In the genomic region with DNA sequence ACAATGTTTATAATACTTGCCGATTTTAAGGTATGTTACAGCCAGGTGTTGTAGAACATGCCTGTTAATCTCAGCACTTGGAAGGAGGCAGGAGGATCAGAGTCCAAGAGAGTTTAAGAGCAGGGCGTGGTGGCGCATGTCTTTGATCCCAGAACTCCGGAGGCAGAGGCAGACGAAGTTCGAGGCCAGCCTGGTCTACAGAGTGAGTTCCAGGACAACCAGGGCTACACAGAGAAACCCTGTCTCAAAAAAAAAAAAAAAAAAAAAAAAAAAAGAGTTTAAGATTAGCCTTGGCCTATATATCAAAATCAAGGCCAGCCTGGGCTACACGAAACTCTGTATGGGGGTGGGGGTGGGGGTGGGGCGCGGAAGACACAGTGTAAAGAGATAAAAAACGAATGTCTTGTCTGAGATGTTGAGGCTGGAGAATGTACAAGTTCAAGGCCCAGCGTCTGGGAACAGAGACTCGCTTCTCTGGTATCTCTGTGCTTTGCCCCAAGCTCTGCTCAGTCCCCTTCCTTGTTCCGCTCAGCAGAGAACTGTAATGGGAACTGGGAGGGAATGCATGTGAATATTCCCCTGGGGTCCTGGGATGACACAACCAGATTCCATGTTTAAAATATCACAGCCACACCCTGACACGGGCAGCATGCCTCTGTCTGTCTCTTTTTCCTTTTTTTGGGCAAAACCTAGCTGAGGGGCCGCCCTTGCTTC, we compare ENCODE assay signal across 12 mouse cellular contexts. TPM values are rescaled to one million over a fixed set of nuclear protein-coding genes. Genes with fewer than 3 reads are reported as not detected.
DNase-seq lines count a peak whose midpoint lies in the region; ATAC-seq lines count a peak whose summit lies in the region.
"Had no signal": no experiment of that assay in that cellular context is flagged by ENCODE, and none has a peak within 500 bp of the region (broad histone marks: within the 10 kb centered on the region; RNA-seq: fewer than 3 reads in every experiment).

No protein-coding gene starts in this region.

- DNase-seq in kidney, postnatal 4 days = no peak
- peak; percentile 81 for DNase-seq in MN1 (ENCODE audit: low spot score)
- peak; percentile 21 for DNase-seq in hindbrain, embryonic 11.5 days (ENCODE audit: low spot score)
- DNase-seq in right cerebral cortex, postnatal 14 days = no peak
- DNase-seq in adrenal gland, postnatal 36 days = no peak

- H3K9me3 ChIP-seq in kidney, embryonic 14.5 days (ENCODE audit: control insufficient read depth, low read length) = no peaks in the 10 kb centered on the region
- no peaks in the 10 kb centered on the region for H3K9me3 ChIP-seq in hindbrain, embryonic 11.5 days (ENCODE audit: control insufficient read depth, low read length)
- H3K9me3 ChIP-seq in midbrain, embryonic 12.5 days = no peaks in the 10 kb centered on the region

- no peak overlapping the region for H3K27ac ChIP-seq in kidney, embryonic 14.5 days (ENCODE audit: low read depth, low read length)
- no peak overlapping the region for H3K27ac ChIP-seq in hindbrain, embryonic 11.5 days (ENCODE audit: low read depth, low read length)
- H3K27ac ChIP-seq in midbrain, embryonic 12.5 days (replicated peaks) = 0 out of 2 replicates have a peak overlapping the region, but pooled peaks have one; percentile 10

- no peak overlapping the region for H3K4me3 ChIP-seq in kidney, embryonic 14.5 days (ENCODE audit: low read length)
- H3K4me3 ChIP-seq in hindbrain, embryonic 11.5 days (ENCODE audit: low read depth, low read length) = no peak overlapping the region
- no peak overlapping the region for H3K4me3 ChIP-seq in midbrain, embryonic 12.5 days

- peak overlapping the region; percentile 19; the same call in 1 of the 2 replicates for H3K4me2 ChIP-seq in kidney, embryonic 14.5 days (replicated peaks; ENCODE audit: low read depth, low read length)
- H3K4me2 ChIP-seq in hindbrain, embryonic 11.5 days (replicated peaks; ENCODE audit: low read depth, low read length) = no peak overlapping the region
- no peak overlapping the region for H3K4me2 ChIP-seq in midbrain, embryonic 12.5 days (replicated peaks)

- H3K27me3 ChIP-seq in kidney, embryonic 14.5 days (ENCODE audit: control insufficient read depth, insufficient read depth, low read length) = no peaks in the 10 kb centered on the region
- no peaks in the 10 kb centered on the region for H3K27me3 ChIP-seq in hindbrain, embryonic 11.5 days (ENCODE audit: control insufficient read depth, insufficient read depth, low read length)
- H3K27me3 ChIP-seq in midbrain, embryonic 12.5 days = no peaks in the 10 kb centered on the region

- no peak for ATAC-seq in kidney, embryonic 14.5 days (ENCODE audit: low FRiP score, low TSS enrichment)
- ATAC-seq in hindbrain, embryonic 11.5 days (ENCODE audit: low FRiP score) = no peak
- no peak for ATAC-seq in midbrain, embryonic 12.5 days (ENCODE audit: low FRiP score, low read depth)
- ATAC-seq in granulocyte monocyte progenitor cell, adult 5-6 weeks (replicated peaks; ENCODE audit: poor library complexity, severe bottlenecking) = no peak

- H3K9ac ChIP-seq in kidney, embryonic 14.5 days (ENCODE audit: low read depth, low read length) = no peak overlapping the region
- no peak overlapping the region for H3K9ac ChIP-seq in hindbrain, embryonic 11.5 days (ENCODE audit: low read depth, low read length)
- no peak overlapping the region for H3K9ac ChIP-seq in midbrain, embryonic 12.5 days (replicated peaks)

- H3K4me1 ChIP-seq in kidney, embryonic 14.5 days (ENCODE audit: control insufficient read depth, insufficient read depth, low read length) = peaks cover 14% of the 10 kb centered on the region
- peaks cover 6% of the 10 kb centered on the region; the same call in 1 of the 2 replicates for H3K4me1 ChIP-seq in hindbrain, embryonic 11.5 days (replicated peaks; ENCODE audit: control insufficient read depth, insufficient read depth, low read length)
- H3K4me1 ChIP-seq in midbrain, embryonic 12.5 days = peaks cover 19% of the 10 kb centered on the region

- H3K36me3 ChIP-seq in kidney, embryonic 14.5 days (ENCODE audit: control insufficient read depth, insufficient read depth, low read length) = no peaks in the 10 kb centered on the region
- H3K36me3 ChIP-seq in hindbrain, embryonic 11.5 days (ENCODE audit: control insufficient read depth, insufficient read depth, low read length) = no peaks in the 10 kb centered on the region
- no peaks in the 10 kb centered on the region for H3K36me3 ChIP-seq in midbrain, embryonic 12.5 days

- WGBS in kidney, embryonic 14.5 days = 55% methylated on average over 15 of the region's 15 CpGs
- 63% methylated on average over 15 of the region's 15 CpGs for WGBS in hindbrain, embryonic 11.5 days
- WGBS in midbrain, embryonic 12.5 days = 60% methylated on average over 15 of the region's 15 CpGs

RNA-seq across cellular contexts. Expression of a gene that starts 1.3 kb away (rescaled TPM):
- polyA plus RNA-seq in kidney, embryonic 14.5 days (2014; fragmentation: Nextera tagmentation; extraction: Ambion mirVana) = 46.9 and 57.2 TPM in 2 replicates
- 45.8 and 61.1 TPM in 2 replicates for polyA plus RNA-seq in hindbrain, embryonic 11.5 days (2014; fragmentation: Nextera tagmentation; extraction: Ambion mirVana)
- polyA plus RNA-seq in midbrain, embryonic 12.5 days (2016; fragmentation: Nextera tagmentation; extraction: Ambion mirVana) = 102 and 106 TPM in 2 replicates
- 60.5 and 60.7 TPM in 2 replicates for total RNA-seq in granulocyte monocyte progenitor cell, adult 5-6 weeks (2014; fragmentation: Nextera tagmentation)
- total RNA-seq in granulocyte monocyte progenitor cell, adult 5-6 weeks (2017) = 92.5 and 124 TPM in 2 replicates
- total RNA-seq in adrenal gland, postnatal 36 days (2021) = 100 to 1,000 TPM; 103 to 128 TPM

RNA-seq across cellular contexts. Expression of a gene that starts 15.3 kb away (rescaled TPM):
- polyA plus RNA-seq in kidney, embryonic 14.5 days (2014; fragmentation: Nextera tagmentation; extraction: Ambion mirVana) = 695 and 947 TPM in 2 replicates
- polyA plus RNA-seq in hindbrain, embryonic 11.5 days (2014; fragmentation: Nextera tagmentation; extraction: Ambion mirVana) = 437 and 458 TPM in 2 replicates
- 370 and 378 TPM in 2 replicates for polyA plus RNA-seq in midbrain, embryonic 12.5 days (2016; fragmentation: Nextera tagmentation; extraction: Ambion mirVana)
- 2,177 and 2,335 TPM in 2 replicates for total RNA-seq in granulocyte monocyte progenitor cell, adult 5-6 weeks (2014; fragmentation: Nextera tagmentation)
- total RNA-seq in granulocyte monocyte progenitor cell, adult 5-6 weeks (2017) = 2,263 and 3,329 TPM in 2 replicates
- 100 to 1,000 TPM; 851 to 921 TPM for total RNA-seq in adrenal gland, postnatal 36 days (2021)

RNA-seq across cellular contexts. Expression of a gene that starts 21.8 kb away (rescaled TPM):
- 0.56 TPM in 1 of 2 replicates, not detected in the other for polyA plus RNA-seq in kidney, embryonic 14.5 days (2014; fragmentation: Nextera tagmentation; extraction: Ambion mirVana)
- polyA plus RNA-seq in hindbrain, embryonic 11.5 days (2014; fragmentation: Nextera tagmentation; extraction: Ambion mirVana) = 0.39 and 0.60 TPM in 2 replicates
- polyA plus RNA-seq in midbrain, embryonic 12.5 days (2016; fragmentation: Nextera tagmentation; extraction: Ambion mirVana) = 0.31 and 1.3 TPM in 2 replicates
- total RNA-seq in granulocyte monocyte progenitor cell, adult 5-6 weeks (2014; fragmentation: Nextera tagmentation) = not detected in 2 replicates
- not detected in 2 replicates for total RNA-seq in granulocyte monocyte progenitor cell, adult 5-6 weeks (2017)
- not detected for total RNA-seq in adrenal gland, postnatal 36 days (2021)
- total RNA-seq: adrenal gland, postnatal 14 days; hematopoietic stem cell, adult 5-6 weeks had no signal
- polyA plus RNA-seq: embryonic facial prominence, embryonic 11.5 days; liver, embryonic 16.5 days had no signal

RNA-seq across cellular contexts. Expression of a gene that starts 31.2 kb away (rescaled TPM):
- 12.6 and 13.7 TPM in 2 replicates for polyA plus RNA-seq in kidney, embryonic 14.5 days (2014; fragmentation: Nextera tagmentation; extraction: Ambion mirVana)
- 13.1 and 17.0 TPM in 2 replicates for polyA plus RNA-seq in hindbrain, embryonic 11.5 days (2014; fragmentation: Nextera tagmentation; extraction: Ambion mirVana)
- 22.3 and 24.4 TPM in 2 replicates for polyA plus RNA-seq in midbrain, embryonic 12.5 days (2016; fragmentation: Nextera tagmentation; extraction: Ambion mirVana)
- 9.0 and 13.0 TPM in 2 replicates for total RNA-seq in granulocyte monocyte progenitor cell, adult 5-6 weeks (2014; fragmentation: Nextera tagmentation)
- 16.3 and 18.9 TPM in 2 replicates for total RNA-seq in granulocyte monocyte progenitor cell, adult 5-6 weeks (2017)
- total RNA-seq in adrenal gland, postnatal 36 days (2021) = 10 to 100 TPM; 20.2 to 26.3 TPM

RNA-seq across cellular contexts. Expression of a gene that starts 43.1 kb away (rescaled TPM):
- 8.6 and 11.3 TPM in 2 replicates for polyA plus RNA-seq in kidney, embryonic 14.5 days (2014; fragmentation: Nextera tagmentation; extraction: Ambion mirVana)
- 15.1 TPM in 2 replicates for polyA plus RNA-seq in hindbrain, embryonic 11.5 days (2014; fragmentation: Nextera tagmentation; extraction: Ambion mirVana)
- 14.2 and 15.8 TPM in 2 replicates for polyA plus RNA-seq in midbrain, embryonic 12.5 days (2016; fragmentation: Nextera tagmentation; extraction: Ambion mirVana)
- 3.8 TPM in 1 of 2 replicates, not detected in the other for total RNA-seq in granulocyte monocyte progenitor cell, adult 5-6 weeks (2014; fragmentation: Nextera tagmentation)
- 1.3 TPM in 1 of 2 replicates, not detected in the other for total RNA-seq in granulocyte monocyte progenitor cell, adult 5-6 weeks (2017)
- 1 to 10 TPM; 2.8 to 3.6 TPM for total RNA-seq in adrenal gland, postnatal 36 days (2021)

Comparison
In these comparisons a context has a peak if more than half of its experiments do, and no peak if none do; other contexts are left out.
1. DNase-seq: peak in MN1 (single experiment) and hindbrain, embryonic 11.5 days (single experiment); none in kidney, postnatal 4 days (0 of 2), right cerebral cortex, postnatal 14 days (single experiment) and adrenal gland, postnatal 36 days (0 of 2).